Mouse (Mus musculus) heart, postnatal 0 days (tissue): ENCODE measurements around the gene Kif2a. TPM values are rescaled to one million over a fixed set of nuclear protein-coding genes. Genes with fewer than 3 reads are reported as not detected.
A peak's percentile ranks its signal among the peaks of the same experiment; 100 is the strongest.

Experiments
- ATAC-seq: fragments of 200-750 bp; cut with Nextera tagmentation; 2 replicates; pipeline ENCODE4 v1.8.0; 2017; ENCODE audit warnings: low read depth, moderate number of reproducible peaks, moderate library complexity; ENCODE audit not compliant: insufficient read depth
- DNase-seq: peaks from one replicate; pipeline ENCODE4 v3.0.0-alpha.2; 2016; ENCODE audit warnings: low spot score
- H3K27ac ChIP-seq: fragments of 300-500 bp; sonication (generic); 2 replicates; pipeline ENCODE4 v1.5.1; 2014; ENCODE audit warnings: low read depth, mild to moderate bottlenecking
- H3K27me3 ChIP-seq: fragments of 300-500 bp; sonication (generic); 2 replicates; pipeline ENCODE4 v1.6.1; 2014; ENCODE audit warnings: low read length, mixed read lengths; ENCODE audit not compliant: control insufficient read depth, insufficient read depth
- H3K36me3 ChIP-seq: fragments of 300-500 bp; sonication (generic); replicated peaks from 2 replicates; pipeline ENCODE4 v1.6.1; 2014; ENCODE audit warnings: low read length, mixed read lengths; ENCODE audit not compliant: control insufficient read depth, insufficient read depth
- H3K4me1 ChIP-seq: fragments of 300-500 bp; sonication (generic); 2 replicates; pipeline ENCODE4 v1.6.1; 2014; ENCODE audit warnings: antibody characterized with exemption; ENCODE audit not compliant: control insufficient read depth, insufficient read depth
- H3K4me2 ChIP-seq: fragments of 300-500 bp; sonication (generic); 2 replicates; pipeline ENCODE4 v1.6.1; 2014; ENCODE audit warnings: low read depth, mild to moderate bottlenecking, low read length, moderate library complexity
- H3K4me3 ChIP-seq: fragments of 300-500 bp; sonication (generic); 2 replicates; pipeline ENCODE4 v1.5.1; 2014; ENCODE audit warnings: low read depth, low read length
- H3K9ac ChIP-seq: fragments of 300-500 bp; sonication (generic); replicated peaks from 2 replicates; pipeline ENCODE4 v1.6.1; 2014; ENCODE audit warnings: low read depth, low read length, mixed read lengths
- H3K9me3 ChIP-seq: fragments of 300-500 bp; sonication (generic); replicated peaks from 2 replicates; pipeline ENCODE4 v1.6.1; 2016; ENCODE audit warnings: low read length; ENCODE audit not compliant: control insufficient read depth
- CTCF ChIP-seq: IDR thresholded peaks from 2 replicates; pipeline ENCODE4 v1.5.1; 2016; ENCODE audit warnings: antibody characterized with exemption, control low read depth, low read depth
- EP300 ChIP-seq: IDR thresholded peaks from 2 replicates; pipeline ENCODE4 v1.6.1; 2016; ENCODE audit warnings: antibody characterized with exemption, low read depth
- WGBS: fragments of 180-500 bp; shearing (Covaris S2); extraction: QIAGEN DNeasy Blood & Tissue Kit; methylation state at CpG from one replicate; pipeline ENCODE4 v1.1.7; 2014; 5-methylcytosine and 5-hydroxymethylcytosine counted together
- polyA plus RNA-seq: library from polyadenylated mRNA; unstranded; fragments of >200 nt; fragmentation: Nextera tagmentation; extraction: Ambion mirVana; gene quantifications from 2 replicates; pipeline ENCODE4 v1.2.1, GENCODE M21; 2015
- total RNA-seq: library from RNA; depleted of rRNA; stranded (reverse); fragments of >200 nt; gene quantifications from 2 replicates; pipeline ENCODE4 v1.2.3, GENCODE M21; 2014; ENCODE audit warnings: low replicate concordance

Gene Kif2a
- total and polyA plus RNA-seq, 2 experiments from 2014 or later, result 6.5 to 11.7 TPM

GRCm38 (mm10) chr13:106942721-106943120, 79.2 kb downstream of the Kif2a start:
- H3K9ac ChIP-seq, result no peak overlapping the region
- H3K36me3 ChIP-seq, result no peaks in the 10 kb centered on the region
- H3K27ac ChIP-seq, result no peak overlapping the region
- H3K4me1 ChIP-seq, result peaks cover 2% of the 10 kb centered on the region
- TF ChIP-seq CTCF (no peak), EP300 (no peak)
- DNase-seq, result no peak
- no peak overlapping the region for H3K4me3 ChIP-seq
- no peaks in the 10 kb centered on the region for H3K9me3 ChIP-seq
- H3K4me2 ChIP-seq, result no peak overlapping the region
- 80% methylated on average over 1 of the region's 1 CpGs for WGBS
- H3K27me3 ChIP-seq, result no peaks in the 10 kb centered on the region
- ATAC-seq, result no peak

GRCm38 (mm10) chr13:106941211-106941976, 80.5 kb downstream of the Kif2a start:
- TF ChIP-seq EP300 (no peak), CTCF (no peak)
- no peak for ATAC-seq
- H3K27ac ChIP-seq, result no peak overlapping the region
- no peaks in the 10 kb centered on the region for H3K36me3 ChIP-seq
- no peaks in the 10 kb centered on the region for H3K4me1 ChIP-seq
- no peak overlapping the region for H3K4me2 ChIP-seq
- H3K9me3 ChIP-seq, result no peaks in the 10 kb centered on the region
- H3K4me3 ChIP-seq, result no peak overlapping the region
- no peak overlapping the region for H3K9ac ChIP-seq
- no peak for DNase-seq
- no peaks in the 10 kb centered on the region for H3K27me3 ChIP-seq
- WGBS, result 29% methylated on average over 7 of the region's 7 CpGs

- Histone ChIP-seq H3K9ac (no peak overlapping the region), H3K4me2 (peak overlapping the region; percentile 95), H3K9me3 (no peaks in the 10 kb centered on the region), H3K4me3 (peak overlapping the region; percentile 81), H3K36me3 (no peaks in the 10 kb centered on the region), H3K4me1 (no peaks in the 10 kb centered on the region), H3K27me3 (no peaks in the 10 kb centered on the region), H3K27ac (no peak overlapping the region)
- ATAC-seq (no peak), DNase-seq (no peak)
- 25% methylated on average over 7 of the region's 7 CpGs for WGBS
- TF ChIP-seq CTCF (no peak), EP300 (no peak)
Measured at GRCm38 (mm10) chr13:106937138-106937472, 84.8 kb downstream of the Kif2a start.

GRCm38 (mm10) chr13:106936256-106937137, 85.4 kb downstream of the Kif2a start, which contains the start of gene Ipo11:
Gene Ipo11 (minus strand): TSS chr13:106936958.
- Histone ChIP-seq H3K4me3 (peak within 1 kb of the TSS; percentile 81), H3K9ac (peak within 1 kb of the TSS; percentile 69), H3K36me3 (no peaks in the 10 kb centered on the region), H3K27me3 (no peaks in the 10 kb centered on the region), H3K4me1 (no peaks in the 10 kb centered on the region), H3K9me3 (no peaks in the 10 kb centered on the region), H3K27ac (peak within 1 kb of the TSS; percentile 66), H3K4me2 (peak within 1 kb of the TSS; percentile 95)
- peak; percentile 95 for ATAC-seq
- DNase-seq, result peak; percentile 95
- TF ChIP-seq CTCF, result no peak
- TF ChIP-seq EP300, result no peak
- under 1% methylated on average over 84 of the region's 84 CpGs for WGBS

- H3K36me3 ChIP-seq, result no peaks in the 10 kb centered on the region
- no peaks in the 10 kb centered on the region for H3K4me1 ChIP-seq
- no peak for ATAC-seq
- H3K9ac ChIP-seq, result peak overlapping the region; percentile 69
- H3K27me3 ChIP-seq, result no peaks in the 10 kb centered on the region
- H3K27ac ChIP-seq, result peak overlapping the region; percentile 66; the same call in 1 of the 2 replicates
- 3% methylated on average over 9 of the region's 9 CpGs for WGBS
- no peak for DNase-seq
- peak overlapping the region; percentile 95 for H3K4me2 ChIP-seq
- peak overlapping the region; percentile 81 for H3K4me3 ChIP-seq
- no peak for TF ChIP-seq EP300
- no peak for TF ChIP-seq CTCF
- no peaks in the 10 kb centered on the region for H3K9me3 ChIP-seq
Measured at GRCm38 (mm10) chr13:106935871-106936255, 86.1 kb downstream of the Kif2a start.
